Mouse (Mus musculus) lung, embryonic 14.5 days (tissue): ENCODE results near the gene Rps18. TPM values are rescaled to one million over a fixed set of nuclear protein-coding genes. Genes with fewer than 3 reads are reported as not detected.
A peak's percentile ranks its signal among the peaks of the same experiment; 100 is the strongest.
"Not testable (repeated sequence)": the region's sequence is repeated elsewhere in the genome, so short reads cannot be mapped to it uniquely, and the experiment has no call there.

ENCODE experiments used
- ATAC-seq: fragments of 200-750 bp; cut with Nextera tagmentation; 2 replicates; pipeline ENCODE4 v1.8.0; 2017; ENCODE audit warnings: mild to moderate bottlenecking, moderate TSS enrichment, moderate library complexity; ENCODE audit not compliant: insufficient read depth
- DNase-seq: peaks from one replicate; pipeline ENCODE4 v3.0.0-alpha.2; 2015
- H3K27ac ChIP-seq: fragments of 300-500 bp; sonication (generic); 2 replicates; pipeline ENCODE4 v1.5.1; 2014; ENCODE audit warnings: low read depth, mild to moderate bottlenecking, moderate library complexity
- H3K27me3 ChIP-seq: fragments of 300-500 bp; sonication (generic); 2 replicates; pipeline ENCODE4 v1.6.1; 2014; ENCODE audit warnings: low read length, control low read depth; ENCODE audit not compliant: insufficient read depth
- H3K36me3 ChIP-seq: fragments of 300-500 bp; sonication (generic); 2 replicates; pipeline ENCODE4 v1.6.1; 2014; ENCODE audit warnings: control low read depth; ENCODE audit not compliant: insufficient read depth
- H3K4me1 ChIP-seq: fragments of 300-500 bp; sonication (generic); 2 replicates; pipeline ENCODE4 v1.6.1; 2014; ENCODE audit warnings: antibody characterized with exemption, control low read depth; ENCODE audit not compliant: insufficient read depth
- H3K4me2 ChIP-seq: fragments of 300-500 bp; sonication (generic); 2 replicates; pipeline ENCODE4 v1.6.1; 2014; ENCODE audit warnings: mild to moderate bottlenecking
- H3K4me3 ChIP-seq: fragments of 300-500 bp; sonication (generic); 2 replicates; pipeline ENCODE4 v1.5.1; 2014; ENCODE audit warnings: low read depth, low read length
- H3K9ac ChIP-seq: fragments of 300-500 bp; sonication (generic); 2 replicates; pipeline ENCODE4 v1.6.1; 2014
- H3K9me3 ChIP-seq: fragments of 300-500 bp; sonication (generic); 2 replicates; pipeline ENCODE4 v1.6.1; 2016; ENCODE audit warnings: low read depth, low read length, control low read depth
- CTCF ChIP-seq: IDR thresholded peaks from 2 replicates; pipeline ENCODE4 v1.5.1; 2016; ENCODE audit warnings: antibody characterized with exemption, low read depth
- WGBS: fragments of 180-500 bp; shearing (Covaris S2); extraction: QIAGEN DNeasy Blood & Tissue Kit; methylation state at CpG from one replicate; pipeline ENCODE4 v1.1.7; 2014; 5-methylcytosine and 5-hydroxymethylcytosine counted together
- polyA plus RNA-seq: library from polyadenylated mRNA; unstranded; fragments of >200 nt; fragmentation: Nextera tagmentation; extraction: Ambion mirVana; gene quantifications from 2 replicates; pipeline ENCODE4 v1.2.1, GENCODE M21; 2014

Gene Rps18
- polyA plus RNA-seq, 1 experiment from 2014 or later = 2,085 TPM

DNA sequence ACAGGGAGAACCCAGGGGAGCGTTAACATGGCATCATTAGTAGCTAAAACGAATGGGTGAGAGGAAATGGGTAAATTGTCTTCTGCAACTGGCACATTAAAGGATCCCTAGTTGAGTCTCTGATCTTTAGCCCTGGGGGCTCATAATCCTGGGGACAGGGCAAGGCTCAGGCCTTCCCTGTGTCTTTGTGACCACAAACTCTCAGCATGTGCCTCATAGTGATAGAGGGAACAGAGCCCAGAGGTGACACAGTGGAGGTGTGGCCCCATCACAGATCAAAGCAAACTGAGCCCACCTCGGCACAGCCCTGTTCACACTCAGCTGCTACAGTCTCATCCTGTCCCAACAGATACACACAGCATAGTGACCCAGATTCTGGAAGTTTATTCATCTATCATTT, 39.9 kb upstream of the Rps18 start:
- DNase-seq = no peak
- Histone ChIP-seq H3K27ac (no peak overlapping the region), H3K36me3 (no peaks in the 10 kb centered on the region), H3K4me1 (no peaks in the 10 kb centered on the region), H3K4me2 (no peak overlapping the region), H3K9me3 (no peaks in the 10 kb centered on the region), H3K4me3 (no peak overlapping the region), H3K27me3 (peaks cover 19% of the 10 kb centered on the region), H3K9ac (no peak overlapping the region)
- 43% methylated on average over 3 of the region's 3 CpGs for WGBS
- no peak for ATAC-seq
- TF ChIP-seq CTCF = no peak

GRCm38 (mm10) chr17:33994959-33995358, 39.2 kb upstream of the Rps18 start:
- no peaks in the 10 kb centered on the region for H3K4me1 ChIP-seq
- WGBS = 90% methylated on average over 8 of the region's 8 CpGs
- no peak for ATAC-seq
- DNase-seq = no peak
- H3K36me3 ChIP-seq = no peaks in the 10 kb centered on the region
- H3K9me3 ChIP-seq = no peaks in the 10 kb centered on the region
- no peak overlapping the region for H3K9ac ChIP-seq
- no peak overlapping the region for H3K4me3 ChIP-seq
- H3K4me2 ChIP-seq = no peak overlapping the region
- H3K27ac ChIP-seq = no peak overlapping the region
- TF ChIP-seq CTCF = no peak
- peaks cover 13% of the 10 kb centered on the region for H3K27me3 ChIP-seq

GRCm38 (mm10) chr17:33991788-33992664, 36.2 kb upstream of the Rps18 start:
- Histone ChIP-seq H3K4me2 (no peak overlapping the region), H3K9ac (no peak overlapping the region), H3K27me3 (no peaks in the 10 kb centered on the region), H3K4me1 (no peaks in the 10 kb centered on the region), H3K27ac (no peak overlapping the region), H3K9me3 (no peaks in the 10 kb centered on the region), H3K4me3 (no peak overlapping the region), H3K36me3 (no peaks in the 10 kb centered on the region)
- DNase-seq (peak; percentile 91), ATAC-seq (peak; percentile 21; the same call in 1 of the 2 replicates)
- peak; percentile 84 for TF ChIP-seq CTCF
- WGBS = 33% methylated on average over 10 of the region's 10 CpGs

GRCm38 (mm10) chr17:33982136-33982535, 26.3 kb upstream of the Rps18 start:
- 6% methylated on average over 8 of the region's 8 CpGs for WGBS
- Histone ChIP-seq H3K4me2 (peak overlapping the region; percentile 64), H3K27me3 (peaks cover 35% of the 10 kb centered on the region), H3K4me3 (0 out of 2 replicates have a peak overlapping the region, but pooled peaks have one; percentile 44)
- peak; percentile 67 for DNase-seq
- ATAC-seq, H3K9ac ChIP-seq, H3K27ac ChIP-seq, H3K9me3 ChIP-seq, H3K36me3 ChIP-seq, H3K4me1 ChIP-seq: not testable (repeated sequence)
- TF ChIP-seq CTCF = peak; percentile 89

GRCm38 (mm10) chr17:33981192-33981909, 25.6 kb upstream of the Rps18 start:
- not testable (repeated sequence) for H3K36me3 ChIP-seq
- under 1% methylated on average over 27 of the region's 27 CpGs for WGBS
- ATAC-seq = peak; percentile 92

GRCm38 (mm10) chr17:33980181-33981035, 24.6 kb upstream of the Rps18 start:
- TF ChIP-seq CTCF = 0 out of 2 replicates have a peak, but pooled peaks have one; percentile 7
- Histone ChIP-seq H3K9me3 (no peaks in the 10 kb centered on the region), H3K4me1 (peaks cover 5% of the 10 kb centered on the region; the same call in 1 of the 2 replicates), H3K4me3 (0 out of 2 replicates have a peak overlapping the region, but pooled peaks have one; percentile 44), H3K4me2 (peak overlapping the region; percentile 64), H3K27ac (peak overlapping the region; percentile 18; the same call in 1 of the 2 replicates), H3K27me3 (peaks cover 42% of the 10 kb centered on the region), H3K36me3 (no peaks in the 10 kb centered on the region), H3K9ac (no peak overlapping the region)
- 70% methylated on average over 19 of the region's 19 CpGs for WGBS
- ATAC-seq (peak; percentile 4; the same call in 1 of the 2 replicates), DNase-seq (no peak)

More at GRCm38 (mm10) chr17:33981192-33981909, 25.6 kb upstream of the Rps18 start:
- H3K9ac ChIP-seq = peak overlapping the region; percentile 52
- not testable (repeated sequence) for H3K9me3 ChIP-seq, H3K4me1 ChIP-seq
- peak overlapping the region; percentile 79; the same call in 1 of the 2 replicates for H3K27ac ChIP-seq
- DNase-seq = peak; percentile 98
- H3K4me2 ChIP-seq = peak overlapping the region; percentile 64
- H3K27me3 ChIP-seq = peaks cover 42% of the 10 kb centered on the region
- TF ChIP-seq CTCF = peak; percentile 55
- peak overlapping the region; percentile 44 for H3K4me3 ChIP-seq
